Mouse (Mus musculus) liver, embryonic 14.5 days (tissue): ENCODE results near the gene Rps19.

Experiments used
- CTCF ChIP-seq: IDR thresholded peaks from 2 replicates; pipeline ENCODE4 v1.5.1; 2016; ENCODE audit warnings: antibody characterized with exemption, low read depth, control low read depth
- EP300 ChIP-seq: IDR thresholded peaks from 2 replicates; pipeline ENCODE4 v1.6.1; 2016; ENCODE audit warnings: antibody characterized with exemption, low read depth

GRCm38 (mm10) chr7:24882416-24883199, 1.6 kb upstream of the Rps19 start:
- no peak for TF ChIP-seq CTCF
- no peak for TF ChIP-seq EP300
